Mouse (Mus musculus): ENCODE data around the gene H2al1e. TPM values are rescaled to one million over a fixed set of nuclear protein-coding genes. Genes with fewer than 3 reads are reported as not detected.
"Not testable (repeated sequence)": the region's sequence is repeated elsewhere in the genome, so short reads cannot be mapped to it uniquely, and the experiment has no call there.

Gene H2al1e
- polyA plus RNA-seq, 1 experiment from 2014 or later: not detected

DNA sequence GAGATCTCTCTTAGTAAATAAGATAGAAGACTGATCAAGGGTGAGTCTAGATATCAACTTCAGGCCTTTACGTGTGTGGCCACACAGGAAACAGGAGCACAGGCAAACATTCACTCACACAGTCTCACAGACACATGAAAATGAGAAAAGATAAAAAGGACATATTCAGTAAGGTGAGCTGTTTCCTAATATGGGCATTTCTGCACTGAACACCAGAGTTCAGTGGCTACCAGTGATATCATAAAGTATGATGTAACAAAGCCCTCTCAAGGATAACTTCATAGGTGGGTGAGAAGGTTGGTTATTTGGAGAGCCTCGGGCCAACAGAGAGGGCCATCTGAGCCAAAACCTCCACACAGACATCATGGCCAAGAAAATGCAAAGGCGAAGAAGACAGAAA is 12.8 kb upstream of the H2al1e start, which contains the start of gene H2al1a:
Gene H2al1a (plus strand): TSS at position 301 of the 400 bp plus-strand sequence.
- no CpG with 5 or more reads among the region's 3 CpGs for WGBS (ENCODE audit: insufficient replicate concordance)
- not testable (repeated sequence) for H3K4me3 ChIP-seq (ENCODE audit: low read depth, low read length); H3K27me3 ChIP-seq (ENCODE audit: control insufficient read depth, insufficient read depth, low read length); H3K4me1 ChIP-seq (ENCODE audit: control insufficient read depth, insufficient read depth, low read length); H3K27ac ChIP-seq (ENCODE audit: low read depth, low read length); H3K9me3 ChIP-seq (replicated peaks; ENCODE audit: control insufficient read depth, low read length); H3K36me3 ChIP-seq (ENCODE audit: control insufficient read depth, insufficient read depth, low read length); ATAC-seq (replicated peaks; ENCODE audit: insufficient number of reproducible peaks, low FRiP score, low TSS enrichment); H3K4me2 ChIP-seq; H3K9ac ChIP-seq (ENCODE audit: low read depth, low read length)

GRCm38 (mm10) chrX:11302132-11302531 is 9.6 kb upstream of the H2al1e start, which contains the start of gene H2al1b:
Gene H2al1b (plus strand): TSS chrX:11302432.
- not testable (repeated sequence) for ATAC-seq (replicated peaks; ENCODE audit: insufficient number of reproducible peaks, low FRiP score, low TSS enrichment); H3K9me3 ChIP-seq (replicated peaks; ENCODE audit: control insufficient read depth, low read length); H3K36me3 ChIP-seq (ENCODE audit: control insufficient read depth, insufficient read depth, low read length); H3K4me1 ChIP-seq (ENCODE audit: control insufficient read depth, insufficient read depth, low read length); H3K4me3 ChIP-seq (ENCODE audit: low read depth, low read length); H3K9ac ChIP-seq (ENCODE audit: low read depth, low read length); H3K4me2 ChIP-seq; H3K27me3 ChIP-seq (ENCODE audit: control insufficient read depth, insufficient read depth, low read length); H3K27ac ChIP-seq (ENCODE audit: low read depth, low read length)
- WGBS (ENCODE audit: insufficient replicate concordance): 87% methylated on average over 1 of the region's 3 CpGs

DNA sequence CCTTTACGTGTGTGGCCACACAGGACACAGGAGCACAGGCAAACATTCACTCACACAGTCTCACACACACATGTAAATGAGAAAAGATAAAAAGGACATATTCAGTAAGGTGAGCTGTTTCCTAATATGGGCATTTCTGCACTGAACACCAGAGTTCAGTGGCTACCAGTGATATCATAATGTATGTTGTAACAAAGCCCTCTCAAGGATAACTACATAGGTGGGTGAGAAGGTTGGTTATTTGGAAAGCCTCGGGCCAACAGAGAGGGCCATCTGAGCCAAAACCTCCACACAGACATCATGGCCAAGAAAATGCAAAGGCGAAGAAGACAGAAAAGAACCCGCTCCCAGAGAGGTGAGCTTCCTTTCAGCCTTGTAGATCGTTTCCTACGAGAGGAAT is 6.4 kb upstream of the H2al1e start, which contains the start of gene H2al1c:
Gene H2al1c (plus strand): TSS at position 301 of the 400 bp plus-strand sequence.
- not testable (repeated sequence) for H3K9me3 ChIP-seq (replicated peaks; ENCODE audit: control insufficient read depth, low read length); H3K27ac ChIP-seq (ENCODE audit: low read depth, low read length); H3K4me3 ChIP-seq (ENCODE audit: low read depth, low read length); H3K9ac ChIP-seq (ENCODE audit: low read depth, low read length); ATAC-seq (replicated peaks; ENCODE audit: insufficient number of reproducible peaks, low FRiP score, low TSS enrichment); H3K4me2 ChIP-seq; H3K4me1 ChIP-seq (ENCODE audit: control insufficient read depth, insufficient read depth, low read length); H3K27me3 ChIP-seq (ENCODE audit: control insufficient read depth, insufficient read depth, low read length); H3K36me3 ChIP-seq (ENCODE audit: control insufficient read depth, insufficient read depth, low read length)
- WGBS (ENCODE audit: insufficient replicate concordance): 33% methylated on average over 1 of the region's 6 CpGs

DNA sequence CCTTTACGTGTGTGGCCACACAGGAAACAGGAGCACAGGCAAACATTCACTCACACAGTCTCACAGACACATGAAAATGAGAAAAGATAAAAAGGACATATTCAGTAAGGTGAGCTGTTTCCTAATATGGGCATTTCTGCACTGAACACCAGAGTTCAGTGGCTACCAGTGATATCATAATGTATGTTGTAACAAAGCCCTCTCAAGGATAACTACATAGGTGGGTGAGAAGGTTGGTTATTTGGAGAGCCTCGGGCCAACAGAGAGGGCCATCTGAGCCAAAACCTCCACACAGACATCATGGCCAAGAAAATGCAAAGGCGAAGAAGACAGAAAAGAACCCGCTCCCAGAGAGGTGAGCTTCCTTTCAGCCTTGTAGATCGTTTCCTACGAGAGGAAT is 3.2 kb upstream of the H2al1e start, which contains the start of gene H2al1d:
Gene H2al1d (plus strand): TSS at position 301 of the 400 bp plus-strand sequence.
- H3K9me3 ChIP-seq (replicated peaks; ENCODE audit: control insufficient read depth, low read length); H3K4me2 ChIP-seq; H3K27ac ChIP-seq (ENCODE audit: low read depth, low read length); ATAC-seq (replicated peaks; ENCODE audit: insufficient number of reproducible peaks, low FRiP score, low TSS enrichment); H3K36me3 ChIP-seq (ENCODE audit: control insufficient read depth, insufficient read depth, low read length); H3K4me1 ChIP-seq (ENCODE audit: control insufficient read depth, insufficient read depth, low read length); H3K9ac ChIP-seq (ENCODE audit: low read depth, low read length); H3K4me3 ChIP-seq (ENCODE audit: low read depth, low read length); H3K27me3 ChIP-seq (ENCODE audit: control insufficient read depth, insufficient read depth, low read length): not testable (repeated sequence)
- no CpG with 5 or more reads among the region's 6 CpGs for WGBS (ENCODE audit: insufficient replicate concordance)

DNA sequence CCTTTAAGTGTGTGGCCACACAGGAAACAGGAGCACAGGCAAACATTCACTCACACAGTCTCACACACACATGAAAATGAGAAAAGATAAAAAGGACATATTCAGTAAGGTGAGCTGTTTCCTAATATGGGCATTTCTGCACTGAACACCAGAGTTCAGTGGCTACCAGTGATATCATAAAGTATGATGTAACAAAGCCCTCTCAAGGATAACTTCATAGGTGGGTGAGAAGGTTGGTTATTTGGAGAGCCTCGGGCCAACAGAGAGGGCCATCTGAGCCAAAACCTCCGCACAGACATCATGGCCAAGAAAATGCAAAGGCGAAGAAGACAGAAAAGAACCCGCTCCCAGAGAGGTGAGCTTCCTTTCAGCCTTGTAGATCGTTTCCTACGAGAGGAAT is 3.1 kb downstream of the H2al1e start, which contains the start of gene H2al1f:
Gene H2al1f (plus strand): TSS at position 301 of the 400 bp plus-strand sequence.
- not testable (repeated sequence) for H3K9me3 ChIP-seq (replicated peaks; ENCODE audit: control insufficient read depth, low read length); H3K4me2 ChIP-seq; H3K4me1 ChIP-seq (ENCODE audit: control insufficient read depth, insufficient read depth, low read length); ATAC-seq (replicated peaks; ENCODE audit: insufficient number of reproducible peaks, low FRiP score, low TSS enrichment); H3K27me3 ChIP-seq (ENCODE audit: control insufficient read depth, insufficient read depth, low read length); H3K27ac ChIP-seq (ENCODE audit: low read depth, low read length); H3K4me3 ChIP-seq (ENCODE audit: low read depth, low read length); H3K9ac ChIP-seq (ENCODE audit: low read depth, low read length); H3K36me3 ChIP-seq (ENCODE audit: control insufficient read depth, insufficient read depth, low read length)
- WGBS (ENCODE audit: insufficient replicate concordance): no CpG with 5 or more reads among the region's 6 CpGs

DNA sequence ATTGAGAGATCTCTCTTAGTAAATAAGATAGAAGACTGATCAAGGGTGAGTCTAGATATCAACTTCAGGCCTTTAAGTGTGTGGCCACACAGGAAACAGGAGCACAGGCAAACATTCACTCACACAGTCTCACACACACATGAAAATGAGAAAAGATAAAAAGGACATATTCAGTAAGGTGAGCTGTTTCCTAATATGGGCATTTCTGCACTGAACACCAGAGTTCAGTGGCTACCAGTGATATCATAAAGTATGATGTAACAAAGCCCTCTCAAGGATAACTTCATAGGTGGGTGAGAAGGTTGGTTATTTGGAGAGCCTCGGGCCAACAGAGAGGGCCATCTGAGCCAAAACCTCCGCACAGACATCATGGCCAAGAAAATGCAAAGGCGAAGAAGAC is 6.2 kb downstream of the H2al1e start, which contains the start of gene H2al1g:
Gene H2al1g (plus strand): TSS at position 301 of the 400 bp plus-strand sequence.
- not testable (repeated sequence) for H3K4me2 ChIP-seq; H3K4me1 ChIP-seq (ENCODE audit: control insufficient read depth, insufficient read depth, low read length); H3K9ac ChIP-seq (ENCODE audit: low read depth, low read length); H3K27me3 ChIP-seq (ENCODE audit: control insufficient read depth, insufficient read depth, low read length); H3K36me3 ChIP-seq (ENCODE audit: control insufficient read depth, insufficient read depth, low read length); H3K4me3 ChIP-seq (ENCODE audit: low read depth, low read length); H3K27ac ChIP-seq (ENCODE audit: low read depth, low read length); ATAC-seq (replicated peaks; ENCODE audit: insufficient number of reproducible peaks, low FRiP score, low TSS enrichment); H3K9me3 ChIP-seq (replicated peaks; ENCODE audit: control insufficient read depth, low read length)
- no CpG with 5 or more reads among the region's 3 CpGs for WGBS (ENCODE audit: insufficient replicate concordance)

- no CpG with 5 or more reads among the region's 6 CpGs for WGBS (ENCODE audit: insufficient replicate concordance)
Observed at GRCm38 (mm10) chrX:11321192-11321591, 9.5 kb downstream of the H2al1e start, which contains the start of gene H2al1h. Gene H2al1h (plus strand): TSS chrX:11321492.

GRCm38 (mm10) chrX:11324359-11324758 is 12.6 kb downstream of the H2al1e start, which contains the start of gene H2al1i:
Gene H2al1i (plus strand): TSS chrX:11324659.
- WGBS (ENCODE audit: insufficient replicate concordance): 80% methylated on average over 1 of the region's 5 CpGs
- not testable (repeated sequence) for ATAC-seq (replicated peaks; ENCODE audit: insufficient number of reproducible peaks, low FRiP score, low TSS enrichment); H3K36me3 ChIP-seq (ENCODE audit: control insufficient read depth, insufficient read depth, low read length); H3K9me3 ChIP-seq (replicated peaks; ENCODE audit: control insufficient read depth, low read length); H3K9ac ChIP-seq (ENCODE audit: low read depth, low read length); H3K4me1 ChIP-seq (ENCODE audit: control insufficient read depth, insufficient read depth, low read length); H3K4me3 ChIP-seq (ENCODE audit: low read depth, low read length); H3K27me3 ChIP-seq (ENCODE audit: control insufficient read depth, insufficient read depth, low read length); H3K4me2 ChIP-seq; H3K27ac ChIP-seq (ENCODE audit: low read depth, low read length)

More at GRCm38 (mm10) chrX:11321192-11321591, 9.5 kb downstream of the H2al1e start, which contains the start of gene H2al1h:
- H3K4me2 ChIP-seq; H3K4me1 ChIP-seq (ENCODE audit: control insufficient read depth, insufficient read depth, low read length); ATAC-seq (replicated peaks; ENCODE audit: insufficient number of reproducible peaks, low FRiP score, low TSS enrichment); H3K36me3 ChIP-seq (ENCODE audit: control insufficient read depth, insufficient read depth, low read length); H3K27me3 ChIP-seq (ENCODE audit: control insufficient read depth, insufficient read depth, low read length); H3K9me3 ChIP-seq (replicated peaks; ENCODE audit: control insufficient read depth, low read length); H3K27ac ChIP-seq (ENCODE audit: low read depth, low read length); H3K9ac ChIP-seq (ENCODE audit: low read depth, low read length); H3K4me3 ChIP-seq (ENCODE audit: low read depth, low read length): not testable (repeated sequence)

GRCm38 (mm10) chrX:11327522-11327921 is 15.8 kb downstream of the H2al1e start, which contains the start of gene H2al1j:
Gene H2al1j (plus strand): TSS chrX:11327822.
- H3K9me3 ChIP-seq (replicated peaks; ENCODE audit: control insufficient read depth, low read length); H3K4me3 ChIP-seq (ENCODE audit: low read depth, low read length); H3K4me1 ChIP-seq (ENCODE audit: control insufficient read depth, insufficient read depth, low read length); H3K27ac ChIP-seq (ENCODE audit: low read depth, low read length); H3K27me3 ChIP-seq (ENCODE audit: control insufficient read depth, insufficient read depth, low read length); H3K9ac ChIP-seq (ENCODE audit: low read depth, low read length); H3K4me2 ChIP-seq; H3K36me3 ChIP-seq (ENCODE audit: control insufficient read depth, insufficient read depth, low read length); ATAC-seq (replicated peaks; ENCODE audit: insufficient number of reproducible peaks, low FRiP score, low TSS enrichment): not testable (repeated sequence)
- 85% methylated on average over 2 of the region's 2 CpGs for WGBS (ENCODE audit: insufficient replicate concordance)

All from heart, embryonic 11.5 days (tissue).